Mouse (Mus musculus) left cerebral cortex, postnatal 4 days (tissue): ENCODE results near the gene Bcl6. TPM values are rescaled to one million over a fixed set of nuclear protein-coding genes. Genes with fewer than 3 reads are reported as not detected.
A peak's percentile ranks its signal among the peaks of the same experiment; 100 is the strongest.

Experiments used
- DNase-seq: peaks from one replicate; pipeline ENCODE4 v3.0.0-alpha.2; 2022
- intact Hi-C: fragments of 180-260 bp; cut with DNase I; formaldehyde crosslinking; loops from one replicate; pipeline ENCODE4 v1.15.1; 2025
- total RNA-seq, 2 experiments: library from RNA; stranded (reverse); gene quantifications; 2 replicates each; pipeline ENCODE4 v1.2.3; 2021

Bcl6 gene
- total RNA-seq = 10 to 100 TPM; 21.0 to 22.4 TPM

DNA sequence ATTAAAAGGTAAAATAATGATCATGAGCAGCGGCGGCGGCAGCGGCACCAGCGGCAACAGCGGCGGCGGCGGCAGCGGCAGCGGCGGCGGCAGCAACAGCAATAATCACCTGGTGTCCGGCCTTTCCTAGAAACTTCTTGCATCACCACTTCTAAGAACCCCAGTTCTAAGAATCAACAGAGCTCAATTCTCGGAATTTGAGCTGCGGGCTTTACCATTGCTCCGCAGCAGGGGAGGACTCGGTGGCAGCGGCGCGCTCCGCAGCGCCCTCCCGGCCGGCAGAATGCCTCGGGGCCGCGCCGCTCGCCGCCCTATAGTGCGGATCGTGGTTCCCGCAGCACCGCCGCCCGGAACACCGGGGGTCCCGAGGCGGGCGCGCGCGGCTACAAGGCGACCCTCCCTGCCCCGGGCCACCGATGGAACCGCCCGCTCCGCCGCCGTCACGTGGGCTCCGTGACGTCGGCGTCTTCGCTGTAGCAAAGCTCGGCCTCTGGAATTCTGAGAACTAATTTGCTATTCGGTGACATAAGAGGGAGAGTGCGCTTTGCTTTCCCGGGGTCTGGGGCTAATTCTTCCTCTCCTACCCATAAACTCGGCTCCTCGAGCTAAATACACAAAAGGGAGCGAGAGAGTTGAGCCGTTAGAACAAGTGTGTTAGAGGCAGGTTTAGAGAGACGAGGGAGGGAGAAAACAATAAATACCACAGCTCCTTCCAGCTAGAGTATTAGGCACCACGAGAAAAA is at the start of gene Bcl6, which contains the start of gene Gm37419:
Gene Bcl6 (minus strand): TSS at position 387 of the 743 bp plus-strand sequence.
Gene Gm37419 (plus strand): TSS at position 17 of the 743 bp plus-strand sequence.
- DNase-seq = peak; percentile 82
- intact Hi-C loops = loop anchor here (5.0 to 10.0 kb wide), 3 partner anchors 826 to 1274 kb away; no protein-coding TSS in a partner anchor

DNA sequence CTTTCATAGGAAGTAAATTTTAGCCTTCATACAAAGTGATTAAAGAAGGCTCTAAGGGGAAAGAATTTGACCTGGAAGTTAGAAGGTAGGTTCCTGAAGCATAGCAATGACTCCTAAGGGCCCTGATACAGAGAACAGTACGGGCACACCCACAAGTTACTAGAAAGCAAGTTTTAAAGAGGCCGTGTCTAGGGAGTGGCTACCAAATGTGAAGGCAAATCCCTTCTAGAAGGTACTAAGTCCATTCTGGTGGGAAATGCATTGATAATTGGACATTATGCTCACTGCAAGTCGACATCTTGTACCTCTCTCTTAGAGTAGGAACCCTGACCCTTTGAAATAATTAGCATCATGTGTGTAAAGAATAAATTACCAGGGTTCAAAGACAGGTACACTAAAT is 47.7 kb upstream of the Bcl6 start:
- no peak for DNase-seq
- intact Hi-C loops = no loop called here

DNA sequence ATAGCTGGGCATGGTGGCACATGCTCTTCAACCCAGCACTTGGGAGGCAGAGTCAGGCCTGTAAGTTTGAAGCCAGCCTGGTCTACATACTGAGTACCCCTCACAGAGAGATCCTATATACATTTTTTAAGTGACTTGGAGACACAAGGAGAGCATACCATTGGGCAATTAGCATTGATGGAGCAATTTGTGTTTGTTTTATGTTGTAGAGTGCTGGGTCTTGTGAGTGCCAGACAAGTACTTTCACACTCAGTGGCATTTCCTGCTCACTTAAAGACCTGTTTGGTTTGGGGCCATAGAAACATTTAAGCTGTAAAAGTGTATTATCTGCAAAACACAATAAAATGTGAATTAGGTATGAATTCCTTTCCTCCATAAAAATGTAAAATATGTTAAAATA is 47.1 kb upstream of the Bcl6 start:
- DNase-seq = no peak
- intact Hi-C loops = no loop called here

DNA sequence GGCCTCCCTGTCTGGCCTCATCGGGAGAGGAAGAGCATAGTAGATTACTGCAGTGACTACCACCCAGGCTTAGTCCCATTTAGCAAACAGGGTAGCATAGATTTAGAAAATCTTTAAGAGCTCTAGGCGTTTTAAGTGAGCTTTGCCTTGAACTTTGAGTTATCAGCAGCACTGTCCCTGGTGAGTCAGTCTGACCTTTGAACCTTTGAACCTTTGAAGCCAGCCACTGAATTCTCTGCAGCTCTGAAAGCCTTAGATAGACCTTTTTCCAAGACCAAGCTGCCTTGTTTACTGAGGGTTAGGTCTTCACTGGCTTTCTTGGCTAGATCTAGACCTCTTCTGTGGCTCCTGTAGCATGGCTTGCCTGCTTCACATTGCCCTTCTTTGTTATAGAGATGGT is 45.8 kb upstream of the Bcl6 start:
- no peak for DNase-seq
- intact Hi-C loops = no loop called here

DNA sequence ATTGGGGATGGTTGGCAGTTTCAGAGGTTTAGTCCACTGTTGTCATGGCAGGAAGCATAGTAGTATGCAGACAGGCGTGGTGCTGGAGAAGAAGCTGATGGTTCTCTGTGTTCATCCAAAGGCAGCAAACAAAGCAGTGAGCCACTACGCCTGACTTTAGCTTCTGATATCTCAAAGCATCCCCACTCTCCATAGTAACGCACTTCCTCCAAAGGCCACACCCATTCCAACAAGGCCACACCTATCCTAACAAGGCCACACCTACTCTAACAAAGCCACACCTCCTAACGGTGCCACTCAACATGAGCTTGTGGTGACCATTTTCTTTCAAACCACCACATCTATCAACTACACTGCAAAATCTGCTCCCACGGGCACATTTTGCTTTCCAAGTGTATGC is 44.6 kb upstream of the Bcl6 start:
- intact Hi-C loops = no loop called here

DNA sequence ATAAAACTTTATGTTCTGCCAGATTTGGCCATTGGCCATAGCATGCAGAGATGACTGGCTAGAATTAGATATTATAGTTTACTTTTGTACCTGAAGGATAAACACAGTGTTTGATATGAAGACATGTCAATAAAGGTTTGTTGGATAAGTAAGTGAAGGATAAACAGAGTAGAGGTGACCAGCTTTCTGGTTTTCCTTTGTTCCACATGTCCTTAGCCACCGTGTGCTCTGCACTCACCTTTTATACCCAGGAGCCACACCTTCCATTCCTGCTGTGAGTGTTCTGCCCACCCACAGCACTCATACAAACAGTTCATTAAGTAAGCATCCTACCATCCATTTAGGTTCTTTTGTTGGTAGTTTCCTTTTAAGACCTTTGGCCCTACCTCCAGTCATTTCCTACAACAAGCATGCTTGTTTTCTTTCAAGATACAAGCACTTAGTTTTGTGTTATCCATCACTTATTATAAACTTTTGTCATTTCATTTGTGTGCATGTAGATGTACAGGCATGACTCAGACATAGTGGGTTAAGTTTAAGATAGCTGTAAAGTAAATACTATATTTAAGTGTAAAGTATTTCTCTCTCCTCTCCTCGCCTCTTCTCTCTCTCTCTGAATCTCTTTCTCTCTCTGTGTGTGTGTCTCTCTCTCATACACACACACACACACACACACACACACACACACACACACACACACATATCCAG is 41.5 kb upstream of the Bcl6 start:
- no peak for DNase-seq
- intact Hi-C loops = no loop called here

More for the DNA sequence above, 44.6 kb upstream of the Bcl6 start:
- no peak for DNase-seq

DNA sequence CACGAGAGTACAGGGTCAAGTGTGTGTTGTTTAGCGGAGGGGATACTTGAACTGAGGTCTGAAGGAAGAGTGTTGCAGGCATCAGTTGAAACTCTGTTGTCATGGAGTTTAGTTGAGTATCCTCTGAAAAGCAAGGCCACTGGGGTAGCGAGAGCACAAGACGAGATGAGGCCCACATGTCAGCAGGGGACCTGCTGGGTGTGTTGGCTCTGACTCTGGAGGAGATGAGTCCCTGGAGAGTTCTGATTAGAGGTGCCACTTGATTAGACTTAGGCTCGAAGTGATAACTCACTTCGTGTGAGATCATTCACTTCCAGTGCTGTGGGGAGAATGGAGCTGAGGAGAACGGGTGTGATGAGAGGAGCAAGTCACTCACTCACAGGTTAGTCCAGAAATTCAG is 36.8 kb upstream of the Bcl6 start:
- intact Hi-C loops = no loop called here
- no peak for DNase-seq

DNA sequence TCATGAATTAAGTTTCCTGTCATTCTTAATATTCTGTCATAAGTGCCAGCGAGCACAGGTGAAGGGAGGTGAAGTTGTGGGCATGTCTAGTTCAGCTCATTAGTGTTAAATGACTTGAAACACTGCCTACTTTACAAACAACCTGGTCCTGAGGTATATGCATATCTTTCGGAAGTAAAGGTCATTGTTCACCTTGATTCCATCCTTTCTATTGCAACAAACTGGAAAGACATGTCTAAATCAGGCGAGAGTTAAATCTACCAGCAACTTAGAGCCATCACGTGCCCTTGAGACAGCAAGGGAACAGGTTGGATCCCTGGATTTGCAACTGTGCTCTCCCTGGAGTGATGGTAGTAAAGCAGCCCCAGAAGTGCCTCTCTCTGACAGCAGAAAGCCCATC is 34.0 kb upstream of the Bcl6 start:
- intact Hi-C loops = no loop called here
- DNase-seq = no peak

DNA sequence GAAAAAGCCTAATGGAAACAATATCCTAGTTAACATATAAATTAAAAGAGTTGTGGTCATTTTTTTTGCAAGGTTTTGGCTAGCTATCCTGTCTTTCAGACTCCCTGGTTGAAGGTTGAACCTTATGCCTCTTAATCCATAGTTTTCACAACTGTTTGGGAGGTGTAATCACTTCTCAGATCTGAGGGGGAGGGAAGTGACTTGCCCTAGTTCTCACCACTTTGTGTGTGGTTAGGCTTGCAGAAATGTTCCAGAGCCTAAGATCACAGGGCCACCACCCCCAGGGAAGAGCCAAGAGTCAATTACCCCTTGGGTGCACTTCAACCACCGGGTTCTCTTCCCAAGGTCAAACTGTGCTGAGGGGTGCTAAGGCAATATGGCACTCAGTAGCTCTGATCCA is 33.1 kb upstream of the Bcl6 start:
- DNase-seq = no peak
- intact Hi-C loops = no loop called here

DNA sequence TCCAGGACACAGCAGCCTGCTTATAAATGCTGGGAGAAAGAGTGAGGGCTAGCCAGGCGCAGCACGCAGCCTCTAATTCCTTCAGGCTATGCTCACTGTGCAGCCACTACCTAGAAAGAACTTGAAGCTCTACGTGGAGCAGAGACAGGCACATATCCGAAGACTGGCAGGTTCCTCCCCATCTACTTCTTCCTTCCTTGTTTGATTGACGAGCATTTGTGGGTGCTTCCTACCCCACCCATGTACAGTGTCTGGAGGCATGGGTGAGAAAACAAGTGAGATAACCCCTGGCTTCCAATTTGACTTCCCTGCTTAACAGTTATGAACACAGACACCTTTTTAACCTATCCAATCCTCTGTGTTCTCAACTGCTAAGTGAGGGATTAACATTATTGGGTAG is 28.1 kb upstream of the Bcl6 start:
- intact Hi-C loops = no loop called here
- no peak for DNase-seq

DNA sequence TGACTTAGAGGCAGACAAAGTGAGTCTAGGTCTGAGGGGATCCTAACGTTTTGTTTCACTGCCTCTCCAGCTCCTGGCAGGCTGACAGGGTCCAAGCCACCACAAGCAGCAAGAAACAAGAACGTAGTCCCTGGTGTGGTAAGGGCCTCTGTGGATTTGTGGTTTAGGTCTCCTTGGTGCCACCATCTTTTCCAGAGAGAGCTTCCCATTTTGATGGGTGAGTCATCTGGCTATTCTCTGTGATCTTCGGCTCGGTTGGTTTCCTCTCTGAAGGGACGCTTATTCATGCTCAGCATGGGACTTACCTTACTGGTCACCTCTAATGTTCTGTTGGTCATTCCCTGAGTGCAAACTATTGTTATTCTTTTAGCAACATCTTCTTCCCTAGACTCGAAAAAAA is 27.6 kb upstream of the Bcl6 start:
- intact Hi-C loops = no loop called here
- no peak for DNase-seq

DNA sequence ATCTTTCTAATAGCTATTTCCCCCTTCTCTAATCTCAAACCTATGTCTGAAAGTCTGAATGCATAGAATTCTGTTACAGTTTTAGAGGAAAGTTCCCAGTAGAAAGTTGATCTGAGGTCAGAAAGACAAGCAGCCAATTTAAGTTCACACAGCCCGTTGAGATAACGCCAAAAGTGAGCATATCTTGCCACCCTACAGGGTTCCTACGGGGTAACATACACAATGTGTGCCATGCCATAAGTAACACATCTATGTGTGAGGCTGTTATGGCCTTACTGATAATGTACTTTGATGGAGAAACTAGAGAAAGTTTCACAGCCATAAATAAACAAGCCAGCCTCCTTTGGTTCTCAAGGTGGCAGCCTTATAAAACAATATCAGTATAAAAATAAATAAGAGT is 25.7 kb upstream of the Bcl6 start:
- DNase-seq = no peak
- intact Hi-C loops = no loop called here

DNA sequence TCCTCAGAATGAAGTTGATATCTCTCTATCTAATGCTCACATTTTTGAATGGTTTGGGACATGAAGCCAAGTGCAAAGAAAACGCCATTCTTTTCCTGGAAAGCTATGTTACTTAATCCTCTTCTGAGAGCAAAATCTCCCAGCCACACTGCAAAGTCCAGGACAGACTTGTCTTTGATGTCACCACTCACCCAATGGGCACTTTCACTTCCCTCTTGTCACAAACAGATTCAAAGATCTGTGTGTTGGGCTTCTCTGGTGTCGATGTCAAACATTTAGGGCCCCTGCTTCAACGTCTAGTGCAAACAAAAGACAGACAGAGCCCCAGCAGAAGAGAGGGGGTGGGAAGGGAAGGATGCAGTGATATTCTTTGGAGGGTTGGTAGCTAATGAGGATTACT is 23.4 kb upstream of the Bcl6 start:
- intact Hi-C loops = no loop called here
- DNase-seq = no peak

DNA sequence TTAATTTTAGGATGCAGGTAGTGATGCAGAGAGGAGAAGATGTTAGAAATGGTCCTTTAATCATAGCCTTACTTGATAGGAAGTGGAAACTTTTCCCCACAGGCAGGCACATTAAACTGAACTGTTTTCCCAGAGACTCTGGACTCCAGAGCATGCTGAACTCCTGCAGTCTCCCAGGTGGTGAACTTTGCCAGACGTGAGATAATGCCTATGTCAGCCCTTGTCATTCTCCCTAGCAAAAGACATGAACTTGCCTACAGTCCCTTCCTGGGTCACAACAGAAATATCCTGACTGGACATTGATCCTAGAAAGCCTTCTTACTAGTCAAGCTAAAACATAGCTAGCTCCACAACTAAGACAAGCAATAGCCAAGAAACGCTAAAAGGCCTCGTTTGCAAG is 22.7 kb upstream of the Bcl6 start:
- DNase-seq = no peak
- intact Hi-C loops = no loop called here

DNA sequence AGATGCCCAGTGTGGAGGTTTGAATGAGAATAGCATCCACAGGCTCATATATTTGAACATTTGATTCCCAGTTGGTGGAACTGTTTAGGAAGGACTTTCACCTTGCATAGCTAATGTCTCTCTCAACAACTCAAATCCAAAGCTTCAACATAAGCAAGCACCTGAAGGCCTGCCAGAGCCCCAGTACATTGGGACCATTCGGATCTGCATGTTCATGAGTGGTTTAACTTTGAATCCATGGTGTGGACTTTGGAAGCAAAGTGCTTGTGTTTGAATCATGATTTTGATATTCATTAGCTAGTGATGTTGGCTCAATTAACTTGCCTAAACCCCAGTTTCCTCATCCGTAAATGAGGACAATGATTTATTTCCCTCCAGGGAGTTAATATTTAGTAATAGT is 21.2 kb upstream of the Bcl6 start:
- intact Hi-C loops = no loop called here

DNA sequence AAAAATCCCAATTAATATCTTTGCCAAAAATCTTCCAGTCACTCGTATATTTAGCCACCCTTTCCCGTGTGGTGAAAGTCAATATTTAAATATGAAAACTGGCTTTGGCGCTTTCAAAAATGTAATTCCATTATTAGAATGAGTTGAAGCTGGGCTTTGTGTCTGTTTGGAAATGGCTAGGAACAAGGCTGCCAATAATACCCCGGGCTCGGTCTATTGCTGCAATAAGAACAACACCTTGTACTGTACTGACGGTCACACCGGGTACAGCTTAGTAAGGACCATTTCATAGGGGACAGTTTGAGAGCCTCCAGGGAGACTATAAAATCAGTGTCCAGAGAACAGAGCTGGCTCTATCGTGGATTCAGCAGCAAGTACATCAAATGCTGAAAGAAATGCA is 17.3 kb upstream of the Bcl6 start:
- intact Hi-C loops = no loop called here
- DNase-seq = no peak

More for the DNA sequence above, 21.2 kb upstream of the Bcl6 start:
- DNase-seq = no peak

DNA sequence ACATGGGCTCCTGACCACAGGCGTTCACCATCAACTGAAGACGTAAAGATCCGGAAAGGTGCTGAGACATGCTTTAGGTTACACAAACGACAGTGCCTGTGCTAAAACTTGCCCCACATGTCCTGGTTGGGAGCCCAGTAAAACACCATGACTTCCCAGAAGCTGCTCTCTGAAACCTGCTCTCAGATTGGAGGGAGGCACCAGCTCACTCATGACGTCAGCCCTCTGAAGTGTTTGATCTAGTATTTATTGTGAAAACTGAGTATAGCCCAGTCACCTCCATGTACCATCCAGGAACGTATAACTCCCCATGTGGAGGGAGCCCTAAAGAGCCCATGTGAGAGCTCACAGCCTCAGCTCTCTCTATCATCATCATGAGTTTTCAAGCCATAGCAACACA is 9.3 kb upstream of the Bcl6 start:
- no peak for DNase-seq
- intact Hi-C loops = no loop called here

DNA sequence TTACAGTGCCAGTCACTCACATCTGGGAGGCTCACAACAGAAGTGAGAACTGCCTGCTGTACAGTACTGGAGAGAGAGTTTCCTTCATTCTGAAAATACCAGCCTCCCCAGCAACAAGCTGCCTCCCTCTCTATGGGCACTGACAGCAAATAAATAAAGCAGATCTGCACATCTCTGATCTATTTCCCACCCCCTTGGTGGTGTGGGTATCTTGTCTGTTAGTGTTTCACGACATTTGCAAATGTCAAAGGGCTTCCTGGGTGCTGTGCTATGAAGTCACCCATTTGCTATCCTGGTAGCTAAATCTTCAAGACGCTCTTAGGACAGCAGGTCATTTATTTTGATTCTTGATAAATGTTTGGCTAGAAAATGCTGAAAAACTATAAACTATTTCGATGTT is 8.6 kb upstream of the Bcl6 start:
- no peak for DNase-seq
- intact Hi-C loops = no loop called here

DNA sequence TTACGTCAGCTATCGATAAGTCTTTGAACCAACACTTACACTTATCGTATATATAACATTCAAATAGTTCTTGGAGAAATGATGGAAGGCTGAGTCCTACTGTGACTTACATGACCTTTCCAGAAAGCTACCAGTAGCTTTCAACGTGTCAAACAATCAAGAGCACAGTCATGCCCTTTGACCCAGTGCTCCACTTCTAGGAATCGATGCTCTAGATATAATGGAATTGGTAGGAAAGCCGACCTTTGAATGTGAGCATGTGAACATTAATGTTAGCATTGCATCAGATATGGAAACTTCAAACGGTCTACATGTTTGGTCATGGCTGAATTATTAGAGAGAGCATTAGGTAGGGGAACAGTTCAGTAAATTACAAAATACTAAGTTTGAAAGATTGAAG is 7.7 kb upstream of the Bcl6 start:
- intact Hi-C loops = no loop called here
- DNase-seq = no peak

DNA sequence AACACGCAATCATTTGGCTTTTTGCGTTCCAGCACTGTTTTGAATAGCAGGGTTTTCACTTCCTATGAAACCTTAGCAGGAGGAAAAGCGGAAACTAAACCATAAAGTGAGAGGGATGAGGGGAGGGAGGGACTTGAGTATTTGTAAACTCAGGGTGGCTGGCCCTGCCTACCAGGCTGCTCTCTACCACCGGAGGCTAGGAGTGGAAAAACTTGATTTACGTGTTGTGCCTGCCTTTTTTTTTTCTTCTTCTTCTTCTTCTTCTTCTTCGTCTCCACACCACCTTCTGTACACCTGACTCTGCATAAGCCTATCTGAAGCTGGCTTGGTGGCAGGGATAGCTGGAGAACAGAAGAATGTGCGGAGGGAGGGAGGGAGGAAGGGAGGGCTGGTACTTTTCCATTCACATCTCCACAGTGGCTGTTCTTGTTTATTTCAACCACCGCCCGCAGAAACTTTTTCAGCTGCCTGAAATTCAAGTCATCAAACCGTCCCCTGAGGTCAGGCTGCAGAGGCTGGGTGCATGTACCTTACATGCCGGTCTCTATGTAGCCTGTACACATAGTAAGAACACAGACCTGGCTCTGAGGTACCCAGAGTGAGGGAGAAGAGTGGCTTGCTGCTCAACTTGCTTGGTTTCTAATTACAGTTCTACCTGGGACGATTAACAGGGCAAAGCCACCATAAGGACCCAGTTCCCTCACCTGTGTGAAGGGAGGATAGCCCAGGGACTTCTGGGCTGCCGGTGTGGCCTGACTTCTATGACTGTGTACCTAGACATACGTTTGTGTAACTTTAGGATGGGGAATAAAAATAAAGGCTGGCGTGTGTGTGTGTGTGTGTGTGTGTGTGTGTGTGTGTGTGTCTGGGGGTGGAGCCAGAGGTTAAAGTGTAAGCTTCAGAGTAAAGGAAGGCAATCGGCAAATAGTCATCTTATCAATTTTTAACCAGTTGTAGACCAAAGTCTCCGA is 5.0 kb upstream of the Bcl6 start:
- intact Hi-C loops = loop anchor here (5.0 kb wide), 1 partner anchor 509 kb away; no protein-coding TSS in a partner anchor
- DNase-seq = no peak
